Mouse (Mus musculus) liver, adult 2 months (tissue): ENCODE data around the gene Fjx1.

ENCODE experiments used
- CTCF ChIP-seq: fragments of 200-500 bp; IDR thresholded peaks from 2 replicates; pipeline ENCODE4 v1.5.1; 2011; ENCODE audit warnings: low read depth, low read length, control low read depth
- POLR2A ChIP-seq: fragments of 200-500 bp; IDR thresholded peaks from 2 replicates; pipeline ENCODE4 v1.6.1; 2011; ENCODE audit warnings: low read length, control low read depth; ENCODE audit not compliant: insufficient read depth; ENCODE audit errors: extremely low read depth

- TF ChIP-seq CTCF: no peak
- no peak for TF ChIP-seq POLR2A
Measured at GRCm38 (mm10) chr2:102461491-102461890, 9.2 kb upstream of the Fjx1 start.
